Mouse (Mus musculus) cortical plate, adult 2 months (tissue): Measurements from ENCODE around the gene Banf2.

Experiments used
- CTCF ChIP-seq: fragments of 200-500 bp; IDR thresholded peaks from 2 replicates; pipeline ENCODE4 v1.5.1; 2011; ENCODE audit warnings: mild to moderate bottlenecking, control low read depth, low read length; ENCODE audit not compliant: insufficient read depth; ENCODE audit errors: extremely low read depth
- POLR2A ChIP-seq: fragments of 200-500 bp; IDR thresholded peaks from 2 replicates; pipeline ENCODE4 v1.6.1; 2011; ENCODE audit warnings: mild to moderate bottlenecking, low read length, control low read depth; ENCODE audit not compliant: insufficient read depth; ENCODE audit errors: extremely low read depth

DNA sequence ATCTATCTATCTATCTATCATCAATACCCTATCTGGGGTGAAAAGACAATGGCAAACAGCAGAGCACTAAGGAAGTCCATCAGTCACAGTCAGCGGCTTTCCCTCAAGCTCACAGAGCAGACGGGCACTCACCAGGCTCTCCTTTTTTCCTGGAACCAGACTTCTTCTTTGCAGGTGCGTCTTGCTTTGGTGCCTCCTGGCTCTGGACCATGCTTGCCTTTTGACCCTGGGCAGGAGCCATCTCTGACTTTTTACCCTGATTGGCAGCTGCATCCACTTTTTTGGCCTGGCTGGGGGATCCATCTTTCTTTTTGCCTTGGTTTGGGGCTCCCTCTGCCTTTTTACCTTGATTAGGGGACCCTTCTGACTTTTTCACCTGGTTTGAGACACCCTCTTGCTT, 44.8 kb upstream of the Banf2 start:
- TF ChIP-seq POLR2A = no peak
- TF ChIP-seq CTCF = no peak
